ENCODE assay signal across 21 mouse cellular contexts in the genomic region with DNA sequence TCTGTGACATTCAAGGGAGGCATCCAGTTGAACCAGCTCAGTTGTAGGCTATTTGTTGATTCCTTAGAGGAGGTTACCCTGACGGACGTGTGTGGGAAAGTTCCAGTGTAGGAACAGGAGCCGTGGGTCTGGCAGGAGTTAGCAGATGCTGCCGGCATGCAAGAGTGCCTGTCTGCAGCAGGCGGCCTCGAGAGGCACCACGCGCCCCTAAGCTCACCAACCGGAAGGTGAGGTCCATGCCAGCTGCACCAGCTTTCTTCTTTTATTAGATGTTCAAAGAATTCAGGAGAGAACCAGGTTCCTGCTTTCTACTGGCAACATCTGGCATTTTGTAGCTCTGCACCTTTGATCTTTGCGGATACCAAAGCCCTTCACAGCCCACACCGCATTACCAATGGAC. TPM values are rescaled to one million over a fixed set of nuclear protein-coding genes. Genes with fewer than 3 reads are reported as not detected.
DNase-seq lines count a peak whose midpoint lies in the region; ATAC-seq and TF ChIP-seq lines count a peak whose summit lies in the region.
"Had no signal": no experiment of that assay in that cellular context is flagged by ENCODE, and none has a peak within 500 bp of the region (broad histone marks: within the 10 kb centered on the region; RNA-seq: fewer than 3 reads in every experiment).

No protein-coding gene starts in this region.

- peaks cover 7% of the 10 kb centered on the region for H3K4me1 ChIP-seq in embryonic facial prominence, embryonic 13.5 days
- peaks cover 4% of the 10 kb centered on the region; the same call in 1 of the 2 replicates for H3K4me1 ChIP-seq in embryonic facial prominence, embryonic 10.5 days
- H3K4me1 ChIP-seq in stomach, embryonic 15.5 days, result no peaks in the 10 kb centered on the region
- H3K4me1 ChIP-seq in stomach, postnatal 0 days (replicated peaks; ENCODE audit: control insufficient read depth, insufficient read depth), result no peaks in the 10 kb centered on the region
- H3K4me1 ChIP-seq in limb, embryonic 11.5 days (ENCODE audit: control insufficient read depth, insufficient read depth, low read length), result peaks cover 3% of the 10 kb centered on the region; the same call in 1 of the 2 replicates
- no peaks in the 10 kb centered on the region for H3K4me1 ChIP-seq in kidney, embryonic 16.5 days (ENCODE audit: insufficient read depth, low read length)
- H3K4me1 ChIP-seq in cerebellum, adult 2 months (ENCODE audit: control insufficient read depth, insufficient read depth, low read length), result no peaks in the 10 kb centered on the region
- H3K4me1 ChIP-seq: forebrain, embryonic 12.5 days had no signal

- no peaks in the 10 kb centered on the region for H3K9me3 ChIP-seq in embryonic facial prominence, embryonic 13.5 days
- H3K9me3 ChIP-seq in embryonic facial prominence, embryonic 10.5 days, result no peaks in the 10 kb centered on the region
- H3K9me3 ChIP-seq in stomach, embryonic 15.5 days, result no peaks in the 10 kb centered on the region
- H3K9me3 ChIP-seq in stomach, postnatal 0 days (ENCODE audit: control insufficient read depth, low read length), result no peaks in the 10 kb centered on the region
- no peaks in the 10 kb centered on the region for H3K9me3 ChIP-seq in limb, embryonic 11.5 days (ENCODE audit: control insufficient read depth, low read length)
- no peaks in the 10 kb centered on the region for H3K9me3 ChIP-seq in kidney, embryonic 16.5 days (ENCODE audit: low read length)
- H3K9me3 ChIP-seq: forebrain, embryonic 12.5 days had no signal

- no peak overlapping the region for H3K9ac ChIP-seq in embryonic facial prominence, embryonic 13.5 days
- H3K9ac ChIP-seq in stomach, embryonic 15.5 days, result no peak overlapping the region
- no peak overlapping the region for H3K9ac ChIP-seq in stomach, postnatal 0 days (ENCODE audit: low read length)
- H3K9ac ChIP-seq in limb, embryonic 11.5 days (ENCODE audit: low read length), result no peak overlapping the region
- no peak overlapping the region for H3K9ac ChIP-seq in kidney, embryonic 16.5 days (replicated peaks; ENCODE audit: low read length)
- H3K9ac ChIP-seq: forebrain, embryonic 12.5 days; liver, embryonic 14.5 days had no signal

- ATAC-seq in embryonic facial prominence, embryonic 13.5 days (ENCODE audit: insufficient number of reproducible peaks, insufficient read depth, low FRiP score, low TSS enrichment, low read depth), result no peak
- no peak for ATAC-seq in stomach, embryonic 15.5 days (ENCODE audit: insufficient read depth, low FRiP score, low read depth)
- ATAC-seq in stomach, postnatal 0 days (ENCODE audit: low FRiP score, low TSS enrichment), result no peak
- no peak for ATAC-seq in limb, embryonic 11.5 days (ENCODE audit: insufficient number of reproducible peaks, low FRiP score, low TSS enrichment, low read depth)
- ATAC-seq in kidney, embryonic 16.5 days (ENCODE audit: low FRiP score, low TSS enrichment), result no peak
- ATAC-seq: lung, postnatal 0 days had no signal

- TF ChIP-seq POLR2A in cerebellum, adult 2 months (IDR thresholded peaks at IDR 0.05; ENCODE audit: borderline replicate concordance, insufficient read depth, low read length), result no peak

- H3K4me3 ChIP-seq in embryonic facial prominence, embryonic 13.5 days, result no peak overlapping the region
- no peak overlapping the region for H3K4me3 ChIP-seq in embryonic facial prominence, embryonic 10.5 days
- no peak overlapping the region for H3K4me3 ChIP-seq in stomach, embryonic 15.5 days (replicated peaks)
- H3K4me3 ChIP-seq in stomach, postnatal 0 days (ENCODE audit: low read depth, low read length), result no peak overlapping the region
- H3K4me3 ChIP-seq in limb, embryonic 11.5 days (ENCODE audit: low read depth, low read length), result no peak overlapping the region
- H3K4me3 ChIP-seq in kidney, embryonic 16.5 days (ENCODE audit: low read length), result no peak overlapping the region
- no peak overlapping the region for H3K4me3 ChIP-seq in cerebellum, adult 2 months (replicated peaks; ENCODE audit: insufficient read depth, low read depth, low read length)
- H3K4me3 ChIP-seq: forebrain, embryonic 12.5 days; myocyte had no signal

- H3K27me3 ChIP-seq in embryonic facial prominence, embryonic 13.5 days, result no peaks in the 10 kb centered on the region
- no peaks in the 10 kb centered on the region for H3K27me3 ChIP-seq in embryonic facial prominence, embryonic 10.5 days (replicated peaks; ENCODE audit: low read depth, poor library complexity, severe bottlenecking)
- no peaks in the 10 kb centered on the region for H3K27me3 ChIP-seq in stomach, embryonic 15.5 days (replicated peaks)
- no peaks in the 10 kb centered on the region for H3K27me3 ChIP-seq in stomach, postnatal 0 days (ENCODE audit: control insufficient read depth, insufficient read depth, low read length)
- no peaks in the 10 kb centered on the region for H3K27me3 ChIP-seq in limb, embryonic 11.5 days (ENCODE audit: control insufficient read depth, insufficient read depth, low read length)
- no peaks in the 10 kb centered on the region for H3K27me3 ChIP-seq in kidney, embryonic 16.5 days (ENCODE audit: insufficient read depth, low read length)
- no peaks in the 10 kb centered on the region for H3K27me3 ChIP-seq in cerebellum, adult 2 months (ENCODE audit: control insufficient read depth, insufficient read depth, low read length)
- H3K27me3 ChIP-seq: forebrain, embryonic 12.5 days had no signal

- H3K27ac ChIP-seq in embryonic facial prominence, embryonic 13.5 days, result no peak overlapping the region
- H3K27ac ChIP-seq in embryonic facial prominence, embryonic 10.5 days (replicated peaks), result no peak overlapping the region
- H3K27ac ChIP-seq in stomach, embryonic 15.5 days, result no peak overlapping the region
- no peak overlapping the region for H3K27ac ChIP-seq in stomach, postnatal 0 days (replicated peaks)
- peak overlapping the region; percentile 66 for H3K27ac ChIP-seq in limb, embryonic 11.5 days (replicated peaks; ENCODE audit: low read depth, low read length)
- H3K27ac ChIP-seq in kidney, embryonic 16.5 days (ENCODE audit: low read length), result no peak overlapping the region
- H3K27ac ChIP-seq in cerebellum, adult 2 months (ENCODE audit: insufficient read depth, low read length), result no peak overlapping the region
- H3K27ac ChIP-seq: forebrain, embryonic 12.5 days; liver, embryonic 14.5 days had no signal

- WGBS in embryonic facial prominence, embryonic 13.5 days, result 56% methylated on average over 11 of the region's 11 CpGs
- WGBS in embryonic facial prominence, embryonic 10.5 days, result 86% methylated on average over 11 of the region's 11 CpGs
- 76% methylated on average over 11 of the region's 11 CpGs for WGBS in stomach, embryonic 15.5 days
- WGBS in stomach, postnatal 0 days, result 69% methylated on average over 11 of the region's 11 CpGs
- WGBS in limb, embryonic 11.5 days, result 28% methylated on average over 11 of the region's 11 CpGs
- 65% methylated on average over 11 of the region's 11 CpGs for WGBS in kidney, embryonic 16.5 days
- WGBS in cerebellum, adult 2 months, result 70% methylated on average over 11 of the region's 11 CpGs

- no peak for TF ChIP-seq CTCF in stomach, postnatal 0 days (IDR thresholded peaks at IDR 0.05; ENCODE audit: low read depth)
- TF ChIP-seq CTCF in cerebellum, adult 2 months (IDR thresholded peaks at IDR 0.05; ENCODE audit: borderline replicate concordance, insufficient read depth, low read depth, low read length), result no peak

- no peak for TF ChIP-seq EP300 in stomach, postnatal 0 days (optimal IDR thresholded peaks at IDR 0.05)

- H3K4me2 ChIP-seq in embryonic facial prominence, embryonic 13.5 days, result peak overlapping the region; percentile 35
- H3K4me2 ChIP-seq in stomach, embryonic 15.5 days, result 0 out of 2 replicates have a peak overlapping the region, but pooled peaks have one; percentile 1
- no peak overlapping the region for H3K4me2 ChIP-seq in stomach, postnatal 0 days (replicated peaks; ENCODE audit: low read depth)
- peak overlapping the region; percentile 23; the same call in 1 of the 2 replicates for H3K4me2 ChIP-seq in limb, embryonic 11.5 days (ENCODE audit: low read depth, severe bottlenecking)
- H3K4me2 ChIP-seq in kidney, embryonic 16.5 days (replicated peaks; ENCODE audit: low read depth, low read length), result no peak overlapping the region
- H3K4me2 ChIP-seq: forebrain, embryonic 12.5 days had no signal

- no peaks in the 10 kb centered on the region for H3K36me3 ChIP-seq in embryonic facial prominence, embryonic 13.5 days
- no peaks in the 10 kb centered on the region for H3K36me3 ChIP-seq in embryonic facial prominence, embryonic 10.5 days (replicated peaks)
- no peaks in the 10 kb centered on the region for H3K36me3 ChIP-seq in stomach, embryonic 15.5 days
- H3K36me3 ChIP-seq in stomach, postnatal 0 days (ENCODE audit: control insufficient read depth, insufficient read depth, low read length), result no peaks in the 10 kb centered on the region
- no peaks in the 10 kb centered on the region for H3K36me3 ChIP-seq in limb, embryonic 11.5 days (ENCODE audit: control insufficient read depth, insufficient read depth, low read length)
- no peaks in the 10 kb centered on the region for H3K36me3 ChIP-seq in kidney, embryonic 16.5 days (ENCODE audit: insufficient read depth, low read length)
- H3K36me3 ChIP-seq: forebrain, embryonic 12.5 days had no signal

- DNase-seq in embryonic facial prominence, embryonic 10.5 days (ENCODE audit: low spot score), result no peak
- DNase-seq in stomach, postnatal 0 days (ENCODE audit: low spot score), result no peak
- DNase-seq in limb, embryonic 11.5 days (ENCODE audit: low spot score), result peak; percentile 68
- no peak for DNase-seq in cerebellum, adult 2 months
- DNase-seq in retina, embryonic 14.5 days (ENCODE audit: low spot score), result no peak
- DNase-seq: adrenal gland, postnatal 36 days; cerebellum, adult 9-10 months; heart, postnatal 4 days; kidney, adult 2 months; kidney, postnatal 4 days; midbrain, embryonic 14.5 days; thymus, postnatal 14 days had no signal

RNA-seq across cellular contexts. Expression of gene Pmfbp1, which starts 9.1 kb away (rescaled TPM):
- 0.14 TPM in 1 of 2 replicates, not detected in the other for polyA plus RNA-seq in embryonic facial prominence, embryonic 13.5 days (2015; fragmentation: Nextera tagmentation; extraction: Ambion mirVana)
- 0.16 and 0.19 TPM in 2 replicates for polyA plus RNA-seq in embryonic facial prominence, embryonic 10.5 days (2016; fragmentation: Nextera tagmentation; extraction: Ambion mirVana)
- not detected in 2 replicates for polyA plus RNA-seq in stomach, embryonic 15.5 days (2015; fragmentation: Nextera tagmentation; extraction: Ambion mirVana)
- 0.02 TPM in 1 of 2 replicates, not detected in the other for polyA plus RNA-seq in stomach, postnatal 0 days (2015; fragmentation: Nextera tagmentation; extraction: Ambion mirVana)
- 0.12 and 0.16 TPM in 2 replicates for polyA plus RNA-seq in limb, embryonic 11.5 days (2014; fragmentation: Nextera tagmentation; extraction: Ambion mirVana)
- 0.11 and 0.13 TPM in 2 replicates for polyA plus RNA-seq in kidney, embryonic 16.5 days (2015; fragmentation: Nextera tagmentation; extraction: Ambion mirVana)
- 0.36 and 0.80 TPM in 2 replicates for polyA plus RNA-seq in cerebellum, adult 2 months (2012; rRNA removed)
- polyA plus RNA-seq: kidney, adult 2 months; liver, embryonic 14.5 days; lung, postnatal 0 days; myocyte; spleen, adult 2 months; stomach, embryonic 16.5 days had no signal

Comparison
In these comparisons a context has a peak if more than half of its experiments do, and no peak if none do; other contexts are left out.
1. H3K4me2 ChIP-seq: peak in embryonic facial prominence, embryonic 13.5 days (single experiment), stomach, embryonic 15.5 days (single experiment) and limb, embryonic 11.5 days (single experiment); none in stomach, postnatal 0 days (single experiment) and kidney, embryonic 16.5 days (single experiment).